Mouse (Mus musculus): ENCODE results near the gene Selenos.
A peak's percentile ranks its signal among the peaks of the same experiment; 100 is the strongest.

- TF ChIP-seq ZC3H11A (IDR thresholded peaks at IDR 0.05; ENCODE audit: borderline replicate concordance, low read depth, low read length) = no peak
- TF ChIP-seq HCFC1 (IDR thresholded peaks at IDR 0.05; ENCODE audit: borderline replicate concordance, insufficient read depth, low read length) = peak; percentile 83
- TF ChIP-seq MAFK (IDR thresholded peaks at IDR 0.05; ENCODE audit: insufficient read depth, low read depth, low read length) = no peak
- no peak for TF ChIP-seq CHD2 (IDR thresholded peaks at IDR 0.05; ENCODE audit: low read depth, low read length)
Measured at GRCm38 (mm10) chr7:66060066-66060956, 19.1 kb upstream of the Selenos start.
